Mouse (Mus musculus): ENCODE data around the gene Macf1. TPM values are rescaled to one million over a fixed set of nuclear protein-coding genes. Genes with fewer than 3 reads are reported as not detected.

Macf1 gene
- polyA plus RNA-seq, 1 experiment from 2014 or later, result 37.1 TPM

- Histone ChIP-seq H3K36me3 (ENCODE audit: insufficient read depth, low read length) (no peaks in the 10 kb centered on the region), H3K4me3 (ENCODE audit: low read length) (no peak overlapping the region), H3K9me3 (ENCODE audit: low read length) (no peaks in the 10 kb centered on the region), H3K9ac (replicated peaks; ENCODE audit: low read length) (no peak overlapping the region), H3K4me1 (ENCODE audit: insufficient read depth, low read length) (peaks cover 25% of the 10 kb centered on the region), H3K27me3 (ENCODE audit: insufficient read depth, low read length) (no peaks in the 10 kb centered on the region), H3K27ac (ENCODE audit: low read length) (no peak overlapping the region), H3K4me2 (replicated peaks; ENCODE audit: low read depth, low read length) (no peak overlapping the region)
- WGBS, result 81% methylated on average over 5 of the region's 5 CpGs
- ATAC-seq (ENCODE audit: low FRiP score, low TSS enrichment), result no peak
Observed at GRCm38 (mm10) chr4:123627683-123628082, 56.5 kb downstream of the Macf1 start.

- Histone ChIP-seq H3K4me3 (ENCODE audit: low read length) (no peak overlapping the region), H3K4me1 (ENCODE audit: insufficient read depth, low read length) (peaks cover 28% of the 10 kb centered on the region), H3K9ac (replicated peaks; ENCODE audit: low read length) (no peak overlapping the region), H3K4me2 (replicated peaks; ENCODE audit: low read depth, low read length) (no peak overlapping the region), H3K9me3 (ENCODE audit: low read length) (no peaks in the 10 kb centered on the region), H3K36me3 (ENCODE audit: insufficient read depth, low read length) (no peaks in the 10 kb centered on the region), H3K27me3 (ENCODE audit: insufficient read depth, low read length) (no peaks in the 10 kb centered on the region), H3K27ac (ENCODE audit: low read length) (peak overlapping the region; percentile 86; the same call in 1 of the 2 replicates)
- WGBS, result 70% methylated on average over 6 of the region's 6 CpGs
- no peak for ATAC-seq (ENCODE audit: low FRiP score, low TSS enrichment)
Observed at GRCm38 (mm10) chr4:123625332-123626072, 58.7 kb downstream of the Macf1 start.

DNA sequence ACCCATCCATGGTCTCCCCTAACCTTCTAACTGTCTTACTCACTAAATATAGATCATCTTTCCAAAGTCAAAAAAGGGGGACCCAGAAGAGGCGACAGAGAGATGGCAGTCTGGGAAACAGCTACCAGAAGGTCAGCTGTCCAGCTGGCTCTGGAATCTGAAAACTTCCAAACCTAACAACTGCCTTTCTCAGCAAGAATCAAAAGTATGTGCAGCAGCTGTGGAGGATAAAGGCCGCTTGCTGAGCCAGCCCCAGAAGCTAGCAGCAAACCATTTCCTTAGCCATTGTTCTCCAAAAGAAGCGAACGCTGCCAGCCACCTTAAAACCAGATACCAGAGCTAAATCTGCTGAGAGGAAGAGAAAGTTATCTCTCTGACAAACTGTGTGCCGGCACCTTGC is 59.7 kb downstream of the Macf1 start:
- no peaks in the 10 kb centered on the region for H3K36me3 ChIP-seq (ENCODE audit: insufficient read depth, low read length)
- ATAC-seq (ENCODE audit: low FRiP score, low TSS enrichment), result 0 out of 2 replicates have a peak, but pooled peaks have one; percentile 46
- H3K27ac ChIP-seq (ENCODE audit: low read length), result peak overlapping the region; percentile 86
- H3K4me3 ChIP-seq (ENCODE audit: low read length), result no peak overlapping the region
- peaks cover 28% of the 10 kb centered on the region for H3K4me1 ChIP-seq (ENCODE audit: insufficient read depth, low read length)
- H3K27me3 ChIP-seq (ENCODE audit: insufficient read depth, low read length), result no peaks in the 10 kb centered on the region
- H3K4me2 ChIP-seq (replicated peaks; ENCODE audit: low read depth, low read length), result no peak overlapping the region
- no peaks in the 10 kb centered on the region for H3K9me3 ChIP-seq (ENCODE audit: low read length)
- H3K9ac ChIP-seq (replicated peaks; ENCODE audit: low read length), result no peak overlapping the region
- 28% methylated on average over 5 of the region's 5 CpGs for WGBS

DNA sequence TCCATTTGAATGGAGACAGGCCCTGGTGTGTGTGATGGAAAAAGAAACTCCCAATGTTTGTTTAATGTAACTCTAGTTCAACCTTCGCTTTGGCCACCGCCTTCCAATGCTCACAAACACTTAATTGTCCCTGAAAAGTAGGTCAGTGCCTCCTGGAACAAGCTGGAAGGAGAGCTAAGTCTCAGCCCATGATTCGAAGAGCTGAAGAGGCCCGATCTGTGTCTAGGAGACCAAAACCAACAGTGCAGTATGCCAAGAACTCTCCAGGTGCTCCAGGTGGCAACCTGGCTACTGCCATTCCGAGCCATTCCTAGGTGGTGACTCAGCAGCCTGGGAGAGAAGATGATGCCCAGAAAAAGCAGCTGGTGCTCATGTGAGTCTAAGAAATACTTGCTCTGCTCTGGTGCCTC is 60.4 kb downstream of the Macf1 start:
- H3K4me3 ChIP-seq (ENCODE audit: low read length), result no peak overlapping the region
- peak overlapping the region; percentile 86 for H3K27ac ChIP-seq (ENCODE audit: low read length)
- H3K27me3 ChIP-seq (ENCODE audit: insufficient read depth, low read length), result no peaks in the 10 kb centered on the region
- H3K4me2 ChIP-seq (replicated peaks; ENCODE audit: low read depth, low read length), result no peak overlapping the region
- no peaks in the 10 kb centered on the region for H3K9me3 ChIP-seq (ENCODE audit: low read length)
- no peaks in the 10 kb centered on the region for H3K36me3 ChIP-seq (ENCODE audit: insufficient read depth, low read length)
- peaks cover 28% of the 10 kb centered on the region for H3K4me1 ChIP-seq (ENCODE audit: insufficient read depth, low read length)
- no peak overlapping the region for H3K9ac ChIP-seq (replicated peaks; ENCODE audit: low read length)
- WGBS, result 64% methylated on average over 5 of the region's 5 CpGs
- 0 out of 2 replicates have a peak, but pooled peaks have one; percentile 12 for ATAC-seq (ENCODE audit: low FRiP score, low TSS enrichment)

DNA sequence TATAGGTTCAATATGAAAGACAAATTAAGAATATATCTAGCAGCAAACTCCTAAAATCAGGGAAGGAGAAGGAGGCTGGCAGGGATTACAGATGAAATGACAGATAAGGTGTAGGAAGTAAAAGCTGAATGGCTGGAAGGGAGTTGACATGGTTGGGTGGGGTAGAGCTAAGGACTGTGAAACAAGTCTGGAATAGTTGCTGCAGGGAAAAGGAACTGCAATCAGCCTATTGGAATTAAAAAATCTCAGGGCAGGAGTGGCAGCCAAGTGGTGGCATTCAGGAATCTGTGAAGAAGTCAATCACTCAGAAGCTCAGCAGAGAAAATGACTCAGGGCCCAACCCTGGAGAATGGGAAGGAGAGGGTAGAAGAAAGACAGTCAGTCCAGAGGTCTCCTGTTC is 62.4 kb downstream of the Macf1 start:
- no peak overlapping the region for H3K4me3 ChIP-seq (ENCODE audit: low read length)
- no peak overlapping the region for H3K9ac ChIP-seq (replicated peaks; ENCODE audit: low read length)
- peaks cover 44% of the 10 kb centered on the region for H3K4me1 ChIP-seq (ENCODE audit: insufficient read depth, low read length)
- H3K27ac ChIP-seq (ENCODE audit: low read length), result no peak overlapping the region
- H3K4me2 ChIP-seq (replicated peaks; ENCODE audit: low read depth, low read length), result no peak overlapping the region
- no peak for ATAC-seq (ENCODE audit: low FRiP score, low TSS enrichment)
- H3K9me3 ChIP-seq (ENCODE audit: low read length), result no peaks in the 10 kb centered on the region
- H3K36me3 ChIP-seq (ENCODE audit: insufficient read depth, low read length), result no peaks in the 10 kb centered on the region
- no peaks in the 10 kb centered on the region for H3K27me3 ChIP-seq (ENCODE audit: insufficient read depth, low read length)

DNA sequence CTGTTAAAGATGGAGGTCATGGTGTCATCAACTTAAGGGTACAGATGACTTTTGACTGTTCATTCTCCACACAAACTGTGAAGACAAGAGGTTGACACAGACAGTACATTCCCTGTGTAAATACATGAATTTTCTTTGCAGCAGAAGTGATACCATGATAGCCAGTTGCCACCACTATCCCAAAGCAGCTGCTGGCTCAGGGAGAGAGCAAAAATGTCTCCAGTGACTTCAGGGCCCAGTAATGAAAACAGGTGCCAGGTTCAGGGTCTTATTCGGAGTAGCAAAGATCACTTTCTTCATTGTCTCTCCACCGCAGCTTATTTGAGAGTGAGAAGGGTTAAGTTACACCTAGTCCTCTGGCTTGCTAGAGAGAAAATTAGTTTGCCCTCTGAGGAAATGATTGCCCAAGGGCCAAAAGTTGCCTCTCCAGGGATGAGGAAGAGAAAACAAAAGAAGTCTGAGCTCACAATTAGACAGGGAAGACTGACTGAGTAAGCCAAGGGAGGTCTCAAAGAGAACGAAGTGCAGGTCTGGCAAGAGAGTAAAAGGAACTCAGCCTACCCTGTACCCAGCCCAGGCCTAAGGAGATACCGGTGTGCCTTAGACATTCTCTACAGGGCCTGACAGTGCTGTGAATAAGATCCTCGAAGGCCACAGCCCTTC is 66.3 kb downstream of the Macf1 start:
- no peak overlapping the region for H3K9ac ChIP-seq (replicated peaks; ENCODE audit: low read length)
- no peak for ATAC-seq (ENCODE audit: low FRiP score, low TSS enrichment)
- no peaks in the 10 kb centered on the region for H3K9me3 ChIP-seq (ENCODE audit: low read length)
- H3K4me3 ChIP-seq (ENCODE audit: low read length), result no peak overlapping the region
- peaks cover 38% of the 10 kb centered on the region for H3K4me1 ChIP-seq (ENCODE audit: insufficient read depth, low read length)
- 56% methylated on average over 5 of the region's 5 CpGs for WGBS
- no peak overlapping the region for H3K4me2 ChIP-seq (replicated peaks; ENCODE audit: low read depth, low read length)
- no peaks in the 10 kb centered on the region for H3K36me3 ChIP-seq (ENCODE audit: insufficient read depth, low read length)
- no peaks in the 10 kb centered on the region for H3K27me3 ChIP-seq (ENCODE audit: insufficient read depth, low read length)
- peak overlapping the region; percentile 12; the same call in 1 of the 2 replicates for H3K27ac ChIP-seq (ENCODE audit: low read length)

DNA sequence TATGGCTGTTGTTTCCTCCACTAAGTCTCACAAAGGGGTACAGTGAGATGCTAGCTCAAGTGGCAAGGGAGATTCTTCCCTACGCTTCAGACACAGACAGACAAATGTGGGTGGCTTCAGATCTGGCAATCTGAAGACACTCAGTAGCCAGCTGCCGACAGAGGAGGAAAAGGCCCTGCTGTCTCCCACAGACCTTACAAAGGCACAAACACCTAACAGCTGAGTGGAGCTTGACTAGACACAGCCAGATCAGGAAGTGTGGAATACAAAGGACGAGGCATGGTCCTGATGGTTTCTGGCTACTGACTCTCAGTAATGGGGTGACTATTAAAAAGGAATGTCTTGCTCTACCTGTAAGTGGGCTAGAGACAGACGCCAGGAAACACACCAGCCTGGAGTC is 67.2 kb downstream of the Macf1 start:
- no peaks in the 10 kb centered on the region for H3K36me3 ChIP-seq (ENCODE audit: insufficient read depth, low read length)
- 62% methylated on average over 4 of the region's 4 CpGs for WGBS
- H3K4me3 ChIP-seq (ENCODE audit: low read length), result no peak overlapping the region
- H3K27me3 ChIP-seq (ENCODE audit: insufficient read depth, low read length), result no peaks in the 10 kb centered on the region
- no peak overlapping the region for H3K4me2 ChIP-seq (replicated peaks; ENCODE audit: low read depth, low read length)
- no peak for ATAC-seq (ENCODE audit: low FRiP score, low TSS enrichment)
- H3K9me3 ChIP-seq (ENCODE audit: low read length), result no peaks in the 10 kb centered on the region
- H3K9ac ChIP-seq (replicated peaks; ENCODE audit: low read length), result no peak overlapping the region
- peaks cover 43% of the 10 kb centered on the region for H3K4me1 ChIP-seq (ENCODE audit: insufficient read depth, low read length)
- peak overlapping the region; percentile 58 for H3K27ac ChIP-seq (ENCODE audit: low read length)

GRCm38 (mm10) chr4:123616501-123616900 is 67.7 kb downstream of the Macf1 start:
- ATAC-seq (ENCODE audit: low FRiP score, low TSS enrichment), result no peak
- H3K9ac ChIP-seq (replicated peaks; ENCODE audit: low read length), result no peak overlapping the region
- no peaks in the 10 kb centered on the region for H3K36me3 ChIP-seq (ENCODE audit: insufficient read depth, low read length)
- H3K27me3 ChIP-seq (ENCODE audit: insufficient read depth, low read length), result no peaks in the 10 kb centered on the region
- peaks cover 40% of the 10 kb centered on the region for H3K4me1 ChIP-seq (ENCODE audit: insufficient read depth, low read length)
- H3K4me2 ChIP-seq (replicated peaks; ENCODE audit: low read depth, low read length), result no peak overlapping the region
- H3K27ac ChIP-seq (ENCODE audit: low read length), result peak overlapping the region; percentile 58
- no peaks in the 10 kb centered on the region for H3K9me3 ChIP-seq (ENCODE audit: low read length)
- no peak overlapping the region for H3K4me3 ChIP-seq (ENCODE audit: low read length)

- H3K36me3 ChIP-seq (ENCODE audit: insufficient read depth, low read length), result no peaks in the 10 kb centered on the region
- H3K27ac ChIP-seq (ENCODE audit: low read length), result no peak overlapping the region
- WGBS, result 65% methylated on average over 7 of the region's 7 CpGs
- H3K9ac ChIP-seq (replicated peaks; ENCODE audit: low read length), result no peak overlapping the region
- H3K4me1 ChIP-seq (ENCODE audit: insufficient read depth, low read length), result peaks cover 40% of the 10 kb centered on the region
- H3K27me3 ChIP-seq (ENCODE audit: insufficient read depth, low read length), result no peaks in the 10 kb centered on the region
- no peaks in the 10 kb centered on the region for H3K9me3 ChIP-seq (ENCODE audit: low read length)
- H3K4me3 ChIP-seq (ENCODE audit: low read length), result no peak overlapping the region
- peak; percentile 49; the same call in 1 of the 2 replicates for ATAC-seq (ENCODE audit: low FRiP score, low TSS enrichment)
- H3K4me2 ChIP-seq (replicated peaks; ENCODE audit: low read depth, low read length), result no peak overlapping the region; the same call in 1 of the 2 replicates
Observed at GRCm38 (mm10) chr4:123613309-123613947, 70.7 kb downstream of the Macf1 start.

DNA sequence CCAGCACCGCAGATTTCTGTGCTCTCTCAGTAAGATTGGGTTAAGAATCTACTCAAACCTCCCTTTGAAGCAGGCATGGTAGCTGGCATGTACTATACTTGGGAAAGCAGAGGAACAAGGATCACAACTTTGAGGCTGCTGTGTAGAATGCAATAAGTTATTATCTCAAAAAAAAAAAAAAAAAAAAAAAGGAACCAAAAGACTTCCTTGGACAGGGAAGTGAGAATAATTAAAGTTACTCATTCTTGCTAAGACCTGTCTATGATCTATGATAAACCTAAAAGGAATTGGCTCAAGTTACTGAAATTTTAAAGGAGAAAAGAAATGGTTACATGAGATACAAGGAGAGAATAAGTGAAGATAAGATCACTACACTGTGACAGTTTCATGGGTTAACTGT is 72.2 kb downstream of the Macf1 start:
- no peaks in the 10 kb centered on the region for H3K27me3 ChIP-seq (ENCODE audit: insufficient read depth, low read length)
- H3K9me3 ChIP-seq (ENCODE audit: low read length), result peaks cover 5% of the 10 kb centered on the region; the same call in 1 of the 2 replicates
- H3K9ac ChIP-seq (replicated peaks; ENCODE audit: low read length), result no peak overlapping the region
- 97% methylated on average over 1 of the region's 1 CpGs for WGBS
- H3K4me3 ChIP-seq (ENCODE audit: low read length), result no peak overlapping the region
- ATAC-seq (ENCODE audit: low FRiP score, low TSS enrichment), result no peak
- no peak overlapping the region for H3K4me2 ChIP-seq (replicated peaks; ENCODE audit: low read depth, low read length)
- H3K4me1 ChIP-seq (ENCODE audit: insufficient read depth, low read length), result peaks cover 26% of the 10 kb centered on the region
- H3K36me3 ChIP-seq (ENCODE audit: insufficient read depth, low read length), result 0 out of 2 replicates have a peak, but pooled peaks cover 5% of the 10 kb centered on the region
- H3K27ac ChIP-seq (ENCODE audit: low read length), result no peak overlapping the region

Data from kidney, embryonic 16.5 days (tissue).